In the genomic region with DNA sequence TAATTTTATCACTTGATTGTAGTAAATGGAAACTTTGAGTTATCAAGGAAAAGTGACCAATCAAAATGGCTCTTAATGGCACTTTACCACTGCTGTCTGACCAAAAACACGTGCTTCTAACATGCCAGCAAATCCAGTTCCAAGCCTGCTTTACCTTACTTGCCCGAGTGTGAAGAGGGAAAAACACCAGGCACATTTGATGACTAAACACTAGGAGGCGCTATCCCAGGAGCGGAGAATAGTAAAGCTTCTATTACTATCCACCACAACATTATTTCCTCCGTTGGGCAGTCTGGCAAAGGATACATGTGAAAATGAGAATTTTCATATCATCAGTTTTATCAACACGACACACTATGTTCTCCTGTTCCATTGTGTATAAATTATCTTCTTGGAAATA, we compare ENCODE assay signal across 10 mouse cellular contexts.
DNase-seq lines count a peak whose midpoint lies in the region; TF ChIP-seq lines count a peak whose summit lies in the region.
"Had no signal": no experiment of that assay in that cellular context is flagged by ENCODE, and none has a peak within 500 bp of the region (broad histone marks: within the 10 kb centered on the region; RNA-seq: fewer than 3 reads in every experiment).

No protein-coding gene starts in this region.

- WGBS in embryonic facial prominence, embryonic 10.5 days, result 41% methylated on average over 6 of the region's 6 CpGs

- TF ChIP-seq CTCF in layer of hippocampus, adult 2 months (conservative IDR thresholded peaks at IDR 0.05), result peak; percentile 73
- peak; percentile 1 for TF ChIP-seq CTCF in ES-Bruce4 (IDR thresholded peaks at IDR 0.05; ENCODE audit: low read depth, low read length)

- no peaks in the 10 kb centered on the region for H3K4me1 ChIP-seq in ES-Bruce4 (ENCODE audit: control insufficient read depth, insufficient read depth, low read length)
- H3K4me1 ChIP-seq in embryonic facial prominence, embryonic 10.5 days, result no peaks in the 10 kb centered on the region
- H3K4me1 ChIP-seq: hindbrain, embryonic 15.5 days; limb, embryonic 12.5 days had no signal

- no peak overlapping the region for H3K27ac ChIP-seq in layer of hippocampus, adult 2 months
- H3K27ac ChIP-seq in ES-Bruce4 (ENCODE audit: insufficient read depth, low read length), result no peak overlapping the region
- H3K27ac ChIP-seq in embryonic facial prominence, embryonic 10.5 days (replicated peaks), result no peak overlapping the region
- H3K27ac ChIP-seq: hindbrain, embryonic 15.5 days; limb, embryonic 12.5 days had no signal

- no peaks in the 10 kb centered on the region for H3K27me3 ChIP-seq in ES-Bruce4 (ENCODE audit: control insufficient read depth, insufficient read depth, low read length, poor library complexity, severe bottlenecking)
- no peaks in the 10 kb centered on the region for H3K27me3 ChIP-seq in embryonic facial prominence, embryonic 10.5 days (replicated peaks; ENCODE audit: low read depth, poor library complexity, severe bottlenecking)
- H3K27me3 ChIP-seq: hindbrain, embryonic 15.5 days; limb, embryonic 12.5 days had no signal

- H3K36me3 ChIP-seq in ES-Bruce4 (ENCODE audit: control insufficient read depth, insufficient read depth, low read length, poor library complexity, severe bottlenecking), result no peaks in the 10 kb centered on the region
- no peaks in the 10 kb centered on the region for H3K36me3 ChIP-seq in embryonic facial prominence, embryonic 10.5 days (replicated peaks)
- H3K36me3 ChIP-seq: hindbrain, embryonic 15.5 days; limb, embryonic 12.5 days had no signal

- no peak for TF ChIP-seq POLR2A in ES-Bruce4 (IDR thresholded peaks at IDR 0.05; ENCODE audit: insufficient read depth, low read length)

- no peak overlapping the region for H3K9ac ChIP-seq in ES-Bruce4 (ENCODE audit: low read depth, poor library complexity, severe bottlenecking)
- H3K9ac ChIP-seq: hindbrain, embryonic 15.5 days; limb, embryonic 12.5 days had no signal

- DNase-seq in adrenal gland, adult (ENCODE audit: inconsistent age in 2 of 2, low spot score in 1 of 2), result peak; percentile 8 to 52
- DNase-seq in adrenal gland, postnatal 4 days (ENCODE audit: low spot score in 2 of 2), result no peak
- DNase-seq in layer of hippocampus, adult 2 months (ENCODE audit: low spot score in 2 of 2), result peak in 1 of 2 experiments; percentile 18
- DNase-seq in layer of hippocampus, postnatal 14 days (ENCODE audit: low spot score in 2 of 2), result no peak
- DNase-seq in embryonic facial prominence, embryonic 10.5 days (ENCODE audit: low spot score), result peak; percentile 14
- DNase-seq in MN1 (ENCODE audit: low spot score), result no peak
- DNase-seq in spleen, postnatal 14 days (ENCODE audit: low spot score in 2 of 2), result no peak

- TF ChIP-seq EP300 in ES-Bruce4 (IDR thresholded peaks at IDR 0.05; ENCODE audit: insufficient read depth, low read depth, low read length), result no peak

- H3K4me3 ChIP-seq in layer of hippocampus, adult 2 months, result no peak overlapping the region; the same call in 1 of the 2 replicates
- H3K4me3 ChIP-seq in ES-Bruce4 (ENCODE audit: low read depth, low read length), result no peak overlapping the region
- H3K4me3 ChIP-seq in embryonic facial prominence, embryonic 10.5 days, result no peak overlapping the region
- H3K4me3 ChIP-seq: hindbrain, embryonic 15.5 days; limb, embryonic 12.5 days had no signal

- no peaks in the 10 kb centered on the region for H3K9me3 ChIP-seq in ES-Bruce4 (replicated peaks; ENCODE audit: control insufficient read depth, insufficient read depth, low read length, poor library complexity, severe bottlenecking)
- H3K9me3 ChIP-seq in embryonic facial prominence, embryonic 10.5 days, result no peaks in the 10 kb centered on the region
- H3K9me3 ChIP-seq: hindbrain, embryonic 15.5 days; limb, embryonic 12.5 days had no signal

Comparison
In these comparisons a context has a peak if more than half of its experiments do, and no peak if none do; other contexts are left out.
1. DNase-seq: peak in adrenal gland, adult (2 of 2) and embryonic facial prominence, embryonic 10.5 days (single experiment); none in adrenal gland, postnatal 4 days (0 of 2), layer of hippocampus, postnatal 14 days (0 of 2), MN1 (single experiment) and spleen, postnatal 14 days (0 of 2).